Mouse (Mus musculus): ENCODE data around the gene Atad1. TPM values are rescaled to one million over a fixed set of nuclear protein-coding genes. Genes with fewer than 3 reads are reported as not detected.
A peak's percentile ranks its signal among the peaks of the same experiment; 100 is the strongest.

The Atad1 gene
- polyA plus RNA-seq, 1 experiment from 2014 or later: 123 TPM

- WGBS: 2% methylated on average over 22 of the region's 22 CpGs
- H3K4me3 ChIP-seq (ENCODE audit: low read length): peak overlapping the region; percentile 22
- H3K4me1 ChIP-seq (ENCODE audit: control insufficient read depth, insufficient read depth, low read depth, low read length): peaks cover 13% of the 10 kb centered on the region
- H3K36me3 ChIP-seq (ENCODE audit: control insufficient read depth, insufficient read depth, low read length): no peaks in the 10 kb centered on the region
- H3K27me3 ChIP-seq (replicated peaks; ENCODE audit: control insufficient read depth, insufficient read depth, low read length): no peaks in the 10 kb centered on the region
- no peaks in the 10 kb centered on the region for H3K9me3 ChIP-seq (ENCODE audit: control insufficient read depth, low read length)
- peak overlapping the region; percentile 50 for H3K9ac ChIP-seq (ENCODE audit: low read depth, low read length)
- peak overlapping the region; percentile 46 for H3K4me2 ChIP-seq (ENCODE audit: low read length)
- ATAC-seq: peak; percentile 54
- H3K27ac ChIP-seq (ENCODE audit: low read depth, low read length): no peak overlapping the region
These were observed 12.9 kb downstream of the Atad1 start for GRCm38 (mm10) chr19:32726451-32727325.

- no peaks in the 10 kb centered on the region for H3K9me3 ChIP-seq (ENCODE audit: control insufficient read depth, low read length)
- peaks cover 13% of the 10 kb centered on the region for H3K4me1 ChIP-seq (ENCODE audit: control insufficient read depth, insufficient read depth, low read depth, low read length)
- no peaks in the 10 kb centered on the region for H3K36me3 ChIP-seq (ENCODE audit: control insufficient read depth, insufficient read depth, low read length)
- H3K9ac ChIP-seq (ENCODE audit: low read depth, low read length): no peak overlapping the region
- H3K27me3 ChIP-seq (replicated peaks; ENCODE audit: control insufficient read depth, insufficient read depth, low read length): no peaks in the 10 kb centered on the region
- no peak overlapping the region for H3K4me3 ChIP-seq (ENCODE audit: low read length)
- ATAC-seq: no peak
- H3K27ac ChIP-seq (ENCODE audit: low read depth, low read length): no peak overlapping the region
- WGBS: 11% methylated on average over 7 of the region's 7 CpGs
- H3K4me2 ChIP-seq (ENCODE audit: low read length): no peak overlapping the region
These were observed 15.8 kb downstream of the Atad1 start for GRCm38 (mm10) chr19:32723817-32724216.

- H3K4me2 ChIP-seq (ENCODE audit: low read length): no peak overlapping the region
- H3K9ac ChIP-seq (ENCODE audit: low read depth, low read length): no peak overlapping the region
- no peaks in the 10 kb centered on the region for H3K36me3 ChIP-seq (ENCODE audit: control insufficient read depth, insufficient read depth, low read length)
- H3K4me3 ChIP-seq (ENCODE audit: low read length): no peak overlapping the region
- WGBS: 86% methylated on average over 1 of the region's 1 CpGs
- no peaks in the 10 kb centered on the region for H3K27me3 ChIP-seq (replicated peaks; ENCODE audit: control insufficient read depth, insufficient read depth, low read length)
- H3K4me1 ChIP-seq (ENCODE audit: control insufficient read depth, insufficient read depth, low read depth, low read length): no peaks in the 10 kb centered on the region; the same call in 1 of the 2 replicates
- no peaks in the 10 kb centered on the region for H3K9me3 ChIP-seq (ENCODE audit: control insufficient read depth, low read length)
- no peak overlapping the region for H3K27ac ChIP-seq (ENCODE audit: low read depth, low read length)
- ATAC-seq: no peak
These were observed 19.3 kb downstream of the Atad1 start for GRCm38 (mm10) chr19:32720319-32720718.

GRCm38 (mm10) chr19:32717590-32717989, 22.0 kb downstream of the Atad1 start:
- H3K4me1 ChIP-seq (ENCODE audit: control insufficient read depth, insufficient read depth, low read depth, low read length): peaks cover 4% of the 10 kb centered on the region; the same call in 1 of the 2 replicates
- H3K36me3 ChIP-seq (ENCODE audit: control insufficient read depth, insufficient read depth, low read length): no peaks in the 10 kb centered on the region
- no peak overlapping the region for H3K4me3 ChIP-seq (ENCODE audit: low read length)
- no peak overlapping the region for H3K27ac ChIP-seq (ENCODE audit: low read depth, low read length)
- no peak overlapping the region for H3K4me2 ChIP-seq (ENCODE audit: low read length)
- H3K9ac ChIP-seq (ENCODE audit: low read depth, low read length): no peak overlapping the region
- H3K27me3 ChIP-seq (replicated peaks; ENCODE audit: control insufficient read depth, insufficient read depth, low read length): no peaks in the 10 kb centered on the region
- H3K9me3 ChIP-seq (ENCODE audit: control insufficient read depth, low read length): no peaks in the 10 kb centered on the region
- WGBS: 60% methylated on average over 3 of the region's 3 CpGs
- no peak for ATAC-seq

- Histone ChIP-seq H3K9ac (ENCODE audit: low read depth, low read length) (no peak overlapping the region), H3K9me3 (ENCODE audit: control insufficient read depth, low read length) (no peaks in the 10 kb centered on the region), H3K4me2 (ENCODE audit: low read length) (no peak overlapping the region), H3K4me1 (ENCODE audit: control insufficient read depth, insufficient read depth, low read depth, low read length) (peaks cover 10% of the 10 kb centered on the region), H3K27me3 (replicated peaks; ENCODE audit: control insufficient read depth, insufficient read depth, low read length) (no peaks in the 10 kb centered on the region), H3K4me3 (ENCODE audit: low read length) (no peak overlapping the region), H3K27ac (ENCODE audit: low read depth, low read length) (no peak overlapping the region), H3K36me3 (ENCODE audit: control insufficient read depth, insufficient read depth, low read length) (no peaks in the 10 kb centered on the region)
- ATAC-seq: no peak
These were observed 23.9 kb downstream of the Atad1 start for GRCm38 (mm10) chr19:32715681-32716080.

- Histone ChIP-seq H3K4me3 (ENCODE audit: low read length) (no peak overlapping the region), H3K27ac (ENCODE audit: low read depth, low read length) (no peak overlapping the region), H3K9me3 (ENCODE audit: control insufficient read depth, low read length) (no peaks in the 10 kb centered on the region), H3K4me2 (ENCODE audit: low read length) (no peak overlapping the region), H3K27me3 (replicated peaks; ENCODE audit: control insufficient read depth, insufficient read depth, low read length) (no peaks in the 10 kb centered on the region), H3K36me3 (ENCODE audit: control insufficient read depth, insufficient read depth, low read length) (no peaks in the 10 kb centered on the region), H3K4me1 (ENCODE audit: control insufficient read depth, insufficient read depth, low read depth, low read length) (peaks cover 14% of the 10 kb centered on the region), H3K9ac (ENCODE audit: low read depth, low read length) (no peak overlapping the region)
- 8% methylated on average over 3 of the region's 3 CpGs for WGBS
- no peak for ATAC-seq
These were observed 24.4 kb downstream of the Atad1 start for GRCm38 (mm10) chr19:32715201-32715600.

- no peak for ATAC-seq
- WGBS: 80% methylated on average over 3 of the region's 3 CpGs
- Histone ChIP-seq H3K4me2 (ENCODE audit: low read length) (no peak overlapping the region), H3K9ac (ENCODE audit: low read depth, low read length) (no peak overlapping the region), H3K36me3 (ENCODE audit: control insufficient read depth, insufficient read depth, low read length) (no peaks in the 10 kb centered on the region), H3K27me3 (replicated peaks; ENCODE audit: control insufficient read depth, insufficient read depth, low read length) (no peaks in the 10 kb centered on the region), H3K4me1 (ENCODE audit: control insufficient read depth, insufficient read depth, low read depth, low read length) (peaks cover 14% of the 10 kb centered on the region), H3K4me3 (ENCODE audit: low read length) (no peak overlapping the region), H3K9me3 (ENCODE audit: control insufficient read depth, low read length) (no peaks in the 10 kb centered on the region), H3K27ac (ENCODE audit: low read depth, low read length) (peak overlapping the region; percentile 96)
These were observed 26.1 kb downstream of the Atad1 start for GRCm38 (mm10) chr19:32713471-32713870.

- Histone ChIP-seq H3K36me3 (ENCODE audit: control insufficient read depth, insufficient read depth, low read length) (no peaks in the 10 kb centered on the region), H3K27me3 (replicated peaks; ENCODE audit: control insufficient read depth, insufficient read depth, low read length) (no peaks in the 10 kb centered on the region), H3K9ac (ENCODE audit: low read depth, low read length) (peak overlapping the region; percentile 99), H3K4me2 (ENCODE audit: low read length) (peak overlapping the region; percentile 80), H3K9me3 (ENCODE audit: control insufficient read depth, low read length) (no peaks in the 10 kb centered on the region), H3K4me1 (ENCODE audit: control insufficient read depth, insufficient read depth, low read depth, low read length) (peaks cover 14% of the 10 kb centered on the region), H3K27ac (ENCODE audit: low read depth, low read length) (peak overlapping the region; percentile 96), H3K4me3 (ENCODE audit: low read length) (peak overlapping the region; percentile 83)
- peak; percentile 89 for ATAC-seq
- WGBS: under 1% methylated on average over 11 of the region's 11 CpGs
These were observed 27.0 kb downstream of the Atad1 start for GRCm38 (mm10) chr19:32712588-32713042.

GRCm38 (mm10) chr19:32711761-32712541, 27.6 kb downstream of the Atad1 start:
- Histone ChIP-seq H3K27ac (ENCODE audit: low read depth, low read length) (peak overlapping the region; percentile 96), H3K36me3 (ENCODE audit: control insufficient read depth, insufficient read depth, low read length) (no peaks in the 10 kb centered on the region), H3K4me1 (ENCODE audit: control insufficient read depth, insufficient read depth, low read depth, low read length) (peaks cover 14% of the 10 kb centered on the region), H3K4me3 (ENCODE audit: low read length) (peak overlapping the region; percentile 83), H3K4me2 (ENCODE audit: low read length) (peak overlapping the region; percentile 80), H3K9ac (ENCODE audit: low read depth, low read length) (peak overlapping the region; percentile 99), H3K27me3 (replicated peaks; ENCODE audit: control insufficient read depth, insufficient read depth, low read length) (no peaks in the 10 kb centered on the region), H3K9me3 (ENCODE audit: control insufficient read depth, low read length) (no peaks in the 10 kb centered on the region)
- WGBS: under 1% methylated on average over 56 of the region's 63 CpGs
- peak; percentile 97 for ATAC-seq
